ENCODE assay signal across 8 mouse cellular contexts in genomic region chr12:54068757-54069146, GRCm38 (mm10).
A peak's percentile ranks its signal among the peaks of the same experiment; 100 is the strongest.
DNase-seq lines count a peak whose midpoint lies in the region; ATAC-seq and TF ChIP-seq lines count a peak whose summit lies in the region.

No protein-coding gene starts in this region.

- H3K9ac ChIP-seq in kidney, embryonic 15.5 days: no peak overlapping the region
- no peak overlapping the region for H3K9ac ChIP-seq in hindbrain, embryonic 11.5 days (ENCODE audit: low read depth, low read length)
- no peak overlapping the region for H3K9ac ChIP-seq in midbrain, embryonic 12.5 days (replicated peaks)

- no peak for ATAC-seq in kidney, embryonic 15.5 days (replicated peaks; ENCODE audit: low FRiP score)
- no peak; the same call in 1 of the 2 replicates for ATAC-seq in hindbrain, embryonic 11.5 days (ENCODE audit: low FRiP score)
- 0 out of 2 replicates have a peak, but pooled peaks have one; percentile 27 for ATAC-seq in midbrain, embryonic 12.5 days (ENCODE audit: low FRiP score, low read depth)

- peak overlapping the region; percentile 82 for H3K4me2 ChIP-seq in kidney, embryonic 15.5 days
- H3K4me2 ChIP-seq in hindbrain, embryonic 11.5 days (replicated peaks; ENCODE audit: low read depth, low read length): peak overlapping the region; percentile 55
- peak overlapping the region; percentile 56 for H3K4me2 ChIP-seq in midbrain, embryonic 12.5 days (replicated peaks)

- peak overlapping the region; percentile 45; the same call in 1 of the 2 replicates for H3K4me3 ChIP-seq in kidney, embryonic 15.5 days (replicated peaks)
- no peak overlapping the region for H3K4me3 ChIP-seq in hindbrain, embryonic 11.5 days (ENCODE audit: low read depth, low read length)
- H3K4me3 ChIP-seq in midbrain, embryonic 12.5 days: peak overlapping the region; percentile 38; the same call in 1 of the 2 replicates

- 70% methylated on average over 27 of the region's 27 CpGs for WGBS in kidney, embryonic 15.5 days
- WGBS in hindbrain, embryonic 11.5 days: 65% methylated on average over 27 of the region's 27 CpGs
- WGBS in midbrain, embryonic 12.5 days: 72% methylated on average over 27 of the region's 27 CpGs

- H3K27me3 ChIP-seq in kidney, embryonic 15.5 days: peaks cover 61% of the 10 kb centered on the region
- H3K27me3 ChIP-seq in hindbrain, embryonic 11.5 days (ENCODE audit: control insufficient read depth, insufficient read depth, low read length): peaks cover 16% of the 10 kb centered on the region
- H3K27me3 ChIP-seq in midbrain, embryonic 12.5 days: peaks cover 27% of the 10 kb centered on the region

- H3K4me1 ChIP-seq in kidney, embryonic 15.5 days: peaks cover 15% of the 10 kb centered on the region
- peaks cover 5% of the 10 kb centered on the region; the same call in 1 of the 2 replicates for H3K4me1 ChIP-seq in hindbrain, embryonic 11.5 days (replicated peaks; ENCODE audit: control insufficient read depth, insufficient read depth, low read length)
- peaks cover 10% of the 10 kb centered on the region for H3K4me1 ChIP-seq in midbrain, embryonic 12.5 days

- no peak for DNase-seq in kidney, postnatal 25 days
- DNase-seq in brain, embryonic 14.5 days (ENCODE audit: low read depth): peak; percentile 25
- peak; percentile 30 for DNase-seq in hindbrain, embryonic 11.5 days (ENCODE audit: low spot score)
- no peak for DNase-seq in spleen, postnatal 36 days (ENCODE audit: low spot score in 2 of 2)
- no peak for DNase-seq in layer of hippocampus, adult 9-11 months
- DNase-seq in gastrocnemius, postnatal 4 days (ENCODE audit: low spot score in 2 of 2): no peak

- TF ChIP-seq CTCF in brain, embryonic 14.5 days (IDR thresholded peaks at IDR 0.05; ENCODE audit: borderline replicate concordance, extremely low read depth, insufficient read depth, insufficient read length): no peak

- TF ChIP-seq POLR2A in brain, embryonic 14.5 days (IDR thresholded peaks at IDR 0.05; ENCODE audit: borderline replicate concordance, extremely low read depth, insufficient read depth, insufficient read length, poor library complexity, severe bottlenecking): no peak

- no peak overlapping the region for H3K27ac ChIP-seq in kidney, embryonic 15.5 days
- H3K27ac ChIP-seq in hindbrain, embryonic 11.5 days (ENCODE audit: low read depth, low read length): no peak overlapping the region
- no peak overlapping the region for H3K27ac ChIP-seq in midbrain, embryonic 12.5 days (replicated peaks)

- H3K9me3 ChIP-seq in kidney, embryonic 15.5 days (replicated peaks): no peaks in the 10 kb centered on the region
- H3K9me3 ChIP-seq in hindbrain, embryonic 11.5 days (ENCODE audit: control insufficient read depth, low read length): no peaks in the 10 kb centered on the region
- no peaks in the 10 kb centered on the region for H3K9me3 ChIP-seq in midbrain, embryonic 12.5 days

- no peaks in the 10 kb centered on the region for H3K36me3 ChIP-seq in kidney, embryonic 15.5 days
- H3K36me3 ChIP-seq in hindbrain, embryonic 11.5 days (ENCODE audit: control insufficient read depth, insufficient read depth, low read length): no peaks in the 10 kb centered on the region
- peaks cover 7% of the 10 kb centered on the region for H3K36me3 ChIP-seq in midbrain, embryonic 12.5 days

Comparison
In these comparisons a context has a peak if more than half of its experiments do, and no peak if none do; other contexts are left out.
1. DNase-seq: peak in brain, embryonic 14.5 days (single experiment) and hindbrain, embryonic 11.5 days (single experiment); none in kidney, postnatal 25 days (0 of 2), spleen, postnatal 36 days (0 of 2), layer of hippocampus, adult 9-11 months (single experiment) and gastrocnemius, postnatal 4 days (0 of 2).
2. Peak in every context shown above with its lines, with median percentiles within 50 percentile points of each other: H3K4me2 ChIP-seq.